Mouse (Mus musculus): ENCODE data around the gene Pcif1. TPM values are rescaled to one million over a fixed set of nuclear protein-coding genes. Genes with fewer than 3 reads are reported as not detected.
A peak's percentile ranks its signal among the peaks of the same experiment; 100 is the strongest.
"Not testable (repeated sequence)": the region's sequence is repeated elsewhere in the genome, so short reads cannot be mapped to it uniquely, and the experiment has no call there.

Pcif1 gene
- polyA plus RNA-seq, 1 experiment from 2014 or later, result 99.5 TPM

DNA sequence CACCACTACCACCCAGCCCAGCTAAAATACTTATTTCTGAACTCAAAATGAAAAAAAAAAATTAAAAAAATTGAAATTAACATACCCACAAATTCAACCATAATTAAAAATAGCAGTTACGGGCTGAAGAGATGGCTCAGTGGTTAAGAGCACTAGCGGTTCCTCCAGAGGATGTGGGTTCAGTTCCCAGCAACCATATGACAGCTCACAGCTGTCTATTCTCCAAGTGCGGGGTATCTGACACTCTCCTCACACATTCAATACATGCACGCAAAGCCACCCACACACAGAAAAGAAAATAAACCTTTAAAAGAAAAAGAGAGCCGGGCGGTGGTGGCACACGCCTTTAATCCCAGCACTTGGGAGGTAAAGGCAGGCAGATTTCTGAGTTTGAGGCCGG, 29.0 kb upstream of the Pcif1 start:
- Histone ChIP-seq H3K4me2 (ENCODE audit: low read length) (no peak overlapping the region), H3K4me3 (replicated peaks; ENCODE audit: low read depth, low read length) (no peak overlapping the region), H3K9me3 (ENCODE audit: control insufficient read depth, low read length) (no peaks in the 10 kb centered on the region), H3K27me3 (ENCODE audit: control insufficient read depth, insufficient read depth, low read length) (no peaks in the 10 kb centered on the region), H3K9ac (replicated peaks; ENCODE audit: low read length) (no peak overlapping the region), H3K4me1 (ENCODE audit: control insufficient read depth, insufficient read depth, low read length) (no peaks in the 10 kb centered on the region), H3K27ac (replicated peaks; ENCODE audit: low read depth, low read length) (no peak overlapping the region), H3K36me3 (ENCODE audit: control insufficient read depth, insufficient read depth, low read length) (no peaks in the 10 kb centered on the region)
- DNase-seq, result no peak
- 90% methylated on average over 8 of the region's 8 CpGs for WGBS
- no peak for ATAC-seq (ENCODE audit: low FRiP score, low TSS enrichment)

DNA sequence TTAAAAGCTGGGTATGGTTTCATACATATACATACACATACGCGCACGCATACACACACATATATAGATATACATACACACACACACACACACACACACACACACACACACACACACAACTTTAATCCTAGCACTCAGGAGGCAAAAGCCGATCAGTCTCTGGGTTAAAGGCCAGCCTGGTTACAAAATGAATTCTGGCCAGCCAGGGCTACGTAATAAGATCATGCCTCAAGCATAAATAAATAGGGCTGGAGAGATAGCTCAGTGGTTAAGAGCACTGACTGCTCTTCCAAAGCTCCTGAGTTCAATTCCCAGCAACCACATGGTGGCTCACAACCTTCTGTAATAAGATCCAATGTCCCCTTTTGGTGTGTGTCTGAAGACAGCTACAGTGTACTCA, 23.5 kb upstream of the Pcif1 start:
- DNase-seq; H3K4me3 ChIP-seq (replicated peaks; ENCODE audit: low read depth, low read length); H3K36me3 ChIP-seq (ENCODE audit: control insufficient read depth, insufficient read depth, low read length); H3K4me2 ChIP-seq (ENCODE audit: low read length); H3K9ac ChIP-seq (replicated peaks; ENCODE audit: low read length); H3K27me3 ChIP-seq (ENCODE audit: control insufficient read depth, insufficient read depth, low read length); H3K9me3 ChIP-seq (ENCODE audit: control insufficient read depth, low read length); H3K27ac ChIP-seq (replicated peaks; ENCODE audit: low read depth, low read length); ATAC-seq (ENCODE audit: low FRiP score, low TSS enrichment): not testable (repeated sequence)
- H3K4me1 ChIP-seq (ENCODE audit: control insufficient read depth, insufficient read depth, low read length), result peaks cover 22% of the 10 kb centered on the region
- 77% methylated on average over 5 of the region's 5 CpGs for WGBS

DNA sequence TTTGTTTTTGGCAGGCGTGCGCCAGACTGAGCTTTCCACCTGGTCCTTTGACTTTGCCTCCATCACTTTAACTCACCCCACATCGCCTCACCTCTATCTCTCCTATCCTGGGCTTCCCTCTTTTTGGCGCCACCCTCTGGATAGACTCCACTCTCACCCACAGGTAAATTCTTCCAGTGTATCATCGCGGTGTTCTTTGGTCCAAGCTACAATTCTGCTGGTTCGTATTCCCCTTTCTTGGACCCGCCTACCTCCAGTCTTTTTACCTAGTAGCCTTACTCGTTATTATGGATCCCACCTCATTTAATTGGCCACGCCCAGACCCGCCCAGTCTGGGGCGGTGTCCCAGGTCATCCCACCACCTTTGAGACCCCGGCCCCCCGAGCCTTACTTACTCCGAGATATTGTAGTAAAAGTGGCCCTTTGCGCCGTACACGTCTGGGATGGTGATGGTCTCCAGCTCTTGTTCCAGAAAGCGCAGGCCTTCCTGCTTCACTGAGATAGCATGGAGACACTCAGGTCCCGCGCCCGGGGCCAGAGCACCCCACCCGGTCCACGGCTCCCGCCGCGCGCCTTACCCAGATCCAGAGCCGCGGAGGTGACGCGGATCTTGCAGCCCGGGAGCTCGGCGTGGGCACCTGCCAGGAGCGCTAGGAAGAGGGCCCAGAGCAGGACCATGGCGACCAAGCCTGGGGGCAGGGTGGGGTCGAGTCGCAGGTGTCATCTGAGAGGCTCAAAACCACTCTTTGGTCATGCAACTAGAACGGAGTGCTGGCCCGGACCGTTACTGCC, 22.6 kb upstream of the Pcif1 start:
- peak overlapping the region; percentile 95 for H3K4me2 ChIP-seq (ENCODE audit: low read length)
- peak overlapping the region; percentile 40 for H3K4me3 ChIP-seq (replicated peaks; ENCODE audit: low read depth, low read length)
- H3K9ac ChIP-seq (replicated peaks; ENCODE audit: low read length), result peak overlapping the region; percentile 30; the same call in 1 of the 2 replicates
- H3K4me1 ChIP-seq (ENCODE audit: control insufficient read depth, insufficient read depth, low read length), result peaks cover 22% of the 10 kb centered on the region
- ATAC-seq (ENCODE audit: low FRiP score, low TSS enrichment) (no peak), DNase-seq (peak; percentile 40)
- peaks cover 10% of the 10 kb centered on the region for H3K27me3 ChIP-seq (ENCODE audit: control insufficient read depth, insufficient read depth, low read length)
- WGBS, result under 1% methylated on average over 42 of the region's 42 CpGs
- no peak overlapping the region for H3K27ac ChIP-seq (replicated peaks; ENCODE audit: low read depth, low read length)
- no peaks in the 10 kb centered on the region for H3K36me3 ChIP-seq (ENCODE audit: control insufficient read depth, insufficient read depth, low read length)
- no peaks in the 10 kb centered on the region for H3K9me3 ChIP-seq (ENCODE audit: control insufficient read depth, low read length)

DNA sequence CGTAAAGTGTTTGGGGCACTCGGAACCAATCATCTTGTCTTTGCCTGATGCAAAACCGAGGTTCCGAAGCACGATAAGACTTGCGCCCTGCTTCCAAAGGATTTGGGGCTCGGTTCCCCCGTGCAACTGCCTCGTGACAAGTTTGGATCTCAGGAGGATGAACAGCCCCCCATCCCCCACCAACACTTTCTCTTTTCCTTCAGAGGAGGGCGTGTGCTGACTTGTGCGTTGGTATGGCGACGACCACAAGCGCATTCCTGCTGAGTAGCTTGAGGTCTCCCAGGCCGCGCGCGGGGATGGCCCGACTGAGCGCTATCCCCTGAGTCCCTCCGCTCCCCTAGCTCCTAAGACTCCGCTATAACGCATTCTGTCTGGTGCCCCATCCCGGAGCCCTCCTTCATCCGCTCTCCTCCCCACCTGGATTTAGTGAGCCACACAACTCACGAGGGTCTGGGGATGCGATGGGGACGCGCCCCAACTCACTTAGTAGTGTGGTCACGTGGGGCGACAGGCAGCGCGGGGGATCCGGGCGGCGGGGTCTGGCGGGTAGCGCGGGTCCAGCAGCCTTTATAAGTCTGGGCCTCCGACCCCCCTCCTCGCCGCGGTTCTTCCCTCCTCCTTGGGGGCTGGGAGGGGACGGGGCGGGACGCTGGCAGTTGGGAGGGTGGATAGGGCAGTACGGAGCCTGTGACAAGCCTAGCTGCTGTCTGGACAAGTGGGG, 21.8 kb upstream of the Pcif1 start, which contains the start of gene Pltp:
Gene Pltp, minus strand, starts transcription at position 611 of the 721 bp plus-strand sequence.
- DNase-seq (peak; percentile 75), ATAC-seq (ENCODE audit: low FRiP score, low TSS enrichment) (peak; percentile 70)
- 0% methylated on average over 47 of the region's 47 CpGs for WGBS
- Histone ChIP-seq H3K9me3 (ENCODE audit: control insufficient read depth, low read length) (no peaks in the 10 kb centered on the region), H3K9ac (replicated peaks; ENCODE audit: low read length) (peak within 1 kb of the TSS; percentile 30; the same call in 1 of the 2 replicates), H3K27me3 (ENCODE audit: control insufficient read depth, insufficient read depth, low read length) (peaks cover 10% of the 10 kb centered on the region), H3K36me3 (ENCODE audit: control insufficient read depth, insufficient read depth, low read length) (no peaks in the 10 kb centered on the region), H3K4me1 (ENCODE audit: control insufficient read depth, insufficient read depth, low read length) (peaks cover 22% of the 10 kb centered on the region), H3K27ac (replicated peaks; ENCODE audit: low read depth, low read length) (0 out of 2 replicates have a peak within 1 kb of the TSS, but pooled peaks have one; percentile 20), H3K4me2 (ENCODE audit: low read length) (peak within 1 kb of the TSS; percentile 95), H3K4me3 (replicated peaks; ENCODE audit: low read depth, low read length) (peak within 1 kb of the TSS; percentile 40)

DNA sequence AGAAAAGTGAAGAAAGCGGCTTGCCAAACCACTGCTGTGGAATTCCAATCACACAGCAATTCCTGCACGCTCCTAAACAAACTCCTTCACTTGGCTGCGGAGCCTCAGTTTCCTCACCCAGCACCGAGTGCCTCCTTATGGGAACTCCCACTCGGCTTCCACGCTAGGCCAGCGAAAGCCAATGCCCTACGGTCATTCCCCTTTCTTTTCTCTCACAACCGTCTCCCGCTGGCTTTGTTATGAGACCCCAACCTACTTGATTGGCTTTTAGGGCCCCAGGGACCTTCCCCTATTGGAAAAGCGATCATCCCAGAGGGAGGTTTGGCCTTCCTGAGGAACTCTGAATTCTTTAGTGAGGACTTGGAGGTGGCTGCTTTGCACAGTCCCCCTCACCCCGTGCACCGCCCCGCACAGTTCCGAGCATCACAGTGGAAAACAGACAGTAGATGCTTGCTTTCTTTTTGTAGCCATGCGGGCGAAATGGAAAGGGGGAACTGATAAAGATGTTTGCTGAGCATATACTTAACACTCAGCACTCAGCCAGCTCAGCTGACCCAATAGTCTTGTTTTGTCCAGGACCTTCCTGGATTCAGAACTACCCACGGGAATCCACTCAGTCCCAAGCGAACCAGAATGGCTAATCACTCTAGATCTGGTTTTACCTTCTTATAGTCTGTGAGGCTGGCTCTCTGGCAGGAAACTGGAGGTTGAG, 21.1 kb upstream of the Pcif1 start:
- WGBS, result 4% methylated on average over 19 of the region's 19 CpGs
- H3K27me3 ChIP-seq (ENCODE audit: control insufficient read depth, insufficient read depth, low read length), result peaks cover 10% of the 10 kb centered on the region
- DNase-seq (no peak), ATAC-seq (ENCODE audit: low FRiP score, low TSS enrichment) (no peak)
- H3K9me3 ChIP-seq (ENCODE audit: control insufficient read depth, low read length), result no peaks in the 10 kb centered on the region
- H3K36me3 ChIP-seq (ENCODE audit: control insufficient read depth, insufficient read depth, low read length), result no peaks in the 10 kb centered on the region
- H3K4me3 ChIP-seq (replicated peaks; ENCODE audit: low read depth, low read length), result peak overlapping the region; percentile 40
- peak overlapping the region; percentile 95 for H3K4me2 ChIP-seq (ENCODE audit: low read length)
- 0 out of 2 replicates have a peak overlapping the region, but pooled peaks have one; percentile 30 for H3K9ac ChIP-seq (replicated peaks; ENCODE audit: low read length)
- 0 out of 2 replicates have a peak overlapping the region, but pooled peaks have one; percentile 20 for H3K27ac ChIP-seq (replicated peaks; ENCODE audit: low read depth, low read length)
- H3K4me1 ChIP-seq (ENCODE audit: control insufficient read depth, insufficient read depth, low read length), result peaks cover 22% of the 10 kb centered on the region

DNA sequence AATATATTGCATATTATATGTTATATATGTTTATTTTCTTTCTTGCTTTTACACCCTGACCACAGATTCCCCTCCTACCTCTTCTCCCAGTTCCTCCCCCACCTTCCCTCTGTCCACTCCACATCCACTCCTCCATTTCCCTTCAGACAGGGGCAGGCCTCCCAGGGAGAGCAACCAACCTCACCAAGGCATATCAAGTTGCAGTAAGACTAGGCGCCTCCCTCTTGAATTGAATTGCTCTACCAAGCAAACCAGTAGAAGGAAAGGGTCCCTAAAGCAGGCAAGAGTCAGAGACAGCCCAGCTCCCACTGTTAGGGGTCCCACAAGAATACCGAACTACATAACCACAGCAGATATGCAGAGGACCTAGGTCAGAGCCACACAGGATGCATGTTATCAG, 19.9 kb upstream of the Pcif1 start:
- Histone ChIP-seq H3K9ac (replicated peaks; ENCODE audit: low read length) (no peak overlapping the region), H3K4me1 (ENCODE audit: control insufficient read depth, insufficient read depth, low read length) (peaks cover 22% of the 10 kb centered on the region), H3K36me3 (ENCODE audit: control insufficient read depth, insufficient read depth, low read length) (no peaks in the 10 kb centered on the region), H3K4me3 (replicated peaks; ENCODE audit: low read depth, low read length) (no peak overlapping the region), H3K27me3 (ENCODE audit: control insufficient read depth, insufficient read depth, low read length) (peaks cover 10% of the 10 kb centered on the region), H3K9me3 (ENCODE audit: control insufficient read depth, low read length) (no peaks in the 10 kb centered on the region), H3K27ac (replicated peaks; ENCODE audit: low read depth, low read length) (no peak overlapping the region), H3K4me2 (ENCODE audit: low read length) (no peak overlapping the region)
- no peak for DNase-seq
- 67% methylated on average over 2 of the region's 2 CpGs for WGBS
- ATAC-seq (ENCODE audit: low FRiP score, low TSS enrichment), result no peak

DNA sequence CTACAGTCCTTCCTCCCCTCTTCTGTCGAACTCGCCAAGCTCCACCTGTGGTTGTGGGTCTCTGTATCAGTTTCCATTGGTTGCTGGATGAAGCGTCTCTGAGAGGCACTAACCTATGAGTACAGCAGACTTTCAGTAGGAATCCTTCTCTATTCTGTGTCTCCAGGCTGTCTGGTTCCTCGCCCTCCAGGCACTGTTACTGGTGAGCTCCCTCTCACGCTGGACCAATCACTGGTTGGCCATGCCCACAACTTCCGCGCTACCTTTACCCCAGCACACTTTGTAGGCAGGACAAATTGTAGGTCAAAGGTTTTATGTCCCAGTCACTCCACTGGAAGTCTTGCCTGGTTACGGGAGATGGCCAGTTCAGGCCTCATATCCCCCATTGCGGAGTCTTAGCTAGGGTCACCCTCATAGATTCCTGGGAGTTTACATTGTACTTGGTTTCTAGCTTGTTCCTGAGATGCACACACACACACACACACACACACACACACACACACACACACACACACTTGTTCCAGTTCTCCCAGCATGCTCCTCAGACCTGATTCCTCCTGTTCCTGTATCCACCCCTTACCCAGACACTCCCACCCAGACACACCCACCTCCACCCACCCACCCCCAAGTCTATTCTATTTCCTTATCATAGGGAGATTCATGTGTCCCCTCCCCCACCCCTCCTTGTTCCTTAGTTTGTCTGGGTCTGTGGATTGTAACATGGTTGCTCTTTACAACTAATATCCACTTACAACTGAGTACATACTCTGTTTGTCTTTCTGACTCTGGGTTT, 19.3 kb upstream of the Pcif1 start:
- H3K9me3 ChIP-seq (ENCODE audit: control insufficient read depth, low read length), result no peaks in the 10 kb centered on the region
- ATAC-seq (ENCODE audit: low FRiP score, low TSS enrichment) (no peak), DNase-seq (no peak)
- no peak overlapping the region for H3K27ac ChIP-seq (replicated peaks; ENCODE audit: low read depth, low read length)
- no peak overlapping the region for H3K4me3 ChIP-seq (replicated peaks; ENCODE audit: low read depth, low read length)
- H3K4me2 ChIP-seq (ENCODE audit: low read length), result no peak overlapping the region
- H3K9ac ChIP-seq (replicated peaks; ENCODE audit: low read length), result no peak overlapping the region
- 65% methylated on average over 9 of the region's 9 CpGs for WGBS
- H3K4me1 ChIP-seq (ENCODE audit: control insufficient read depth, insufficient read depth, low read length), result peaks cover 22% of the 10 kb centered on the region
- peaks cover 10% of the 10 kb centered on the region for H3K27me3 ChIP-seq (ENCODE audit: control insufficient read depth, insufficient read depth, low read length)
- H3K36me3 ChIP-seq (ENCODE audit: control insufficient read depth, insufficient read depth, low read length), result no peaks in the 10 kb centered on the region

DNA sequence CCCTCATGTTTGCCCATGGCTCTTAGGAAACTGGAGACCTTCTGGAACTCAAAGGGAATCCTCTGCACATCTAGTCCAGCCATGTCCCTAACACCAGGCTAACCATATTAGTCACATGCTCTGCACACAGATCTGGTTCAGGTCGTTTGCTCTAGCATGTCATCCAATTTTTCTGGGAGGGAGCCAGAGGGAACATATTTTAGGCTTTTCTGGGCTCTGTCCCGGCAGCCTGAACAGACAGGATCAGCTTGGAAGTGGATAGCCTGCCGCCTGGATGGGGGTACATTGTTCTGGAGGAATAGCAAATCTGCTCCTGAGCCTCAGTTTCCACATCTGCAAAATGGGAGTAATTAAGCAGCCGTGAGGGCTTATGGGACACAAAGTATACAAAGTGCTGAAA, 18.0 kb upstream of the Pcif1 start:
- no peak overlapping the region for H3K27ac ChIP-seq (replicated peaks; ENCODE audit: low read depth, low read length)
- ATAC-seq (ENCODE audit: low FRiP score, low TSS enrichment) (no peak), DNase-seq (no peak)
- no peak overlapping the region for H3K4me3 ChIP-seq (replicated peaks; ENCODE audit: low read depth, low read length)
- peaks cover 10% of the 10 kb centered on the region for H3K27me3 ChIP-seq (ENCODE audit: control insufficient read depth, insufficient read depth, low read length)
- H3K9ac ChIP-seq (replicated peaks; ENCODE audit: low read length), result no peak overlapping the region
- 72% methylated on average over 4 of the region's 4 CpGs for WGBS
- no peak overlapping the region for H3K4me2 ChIP-seq (ENCODE audit: low read length)
- no peaks in the 10 kb centered on the region for H3K36me3 ChIP-seq (ENCODE audit: control insufficient read depth, insufficient read depth, low read length)
- peaks cover 21% of the 10 kb centered on the region for H3K4me1 ChIP-seq (ENCODE audit: control insufficient read depth, insufficient read depth, low read length)
- H3K9me3 ChIP-seq (ENCODE audit: control insufficient read depth, low read length), result no peaks in the 10 kb centered on the region

All from midbrain, embryonic 14.5 days (tissue).